Mouse (Mus musculus) spleen, adult 2 months (tissue): ENCODE measurements around the gene Hmgb3.

Experiments
- CTCF ChIP-seq: fragments of 200-500 bp; IDR thresholded peaks from 2 replicates; pipeline ENCODE4 v1.5.1; 2011; ENCODE audit warnings: mild to moderate bottlenecking, inconsistent platforms; ENCODE audit not compliant: insufficient read depth, insufficient read length, insufficient replicate concordance; ENCODE audit errors: extremely low read depth
- POLR2A ChIP-seq: fragments of 200-500 bp; IDR thresholded peaks from 2 replicates; pipeline ENCODE4 v1.6.1; 2011; ENCODE audit warnings: low read depth, low read length, inconsistent platforms

DNA sequence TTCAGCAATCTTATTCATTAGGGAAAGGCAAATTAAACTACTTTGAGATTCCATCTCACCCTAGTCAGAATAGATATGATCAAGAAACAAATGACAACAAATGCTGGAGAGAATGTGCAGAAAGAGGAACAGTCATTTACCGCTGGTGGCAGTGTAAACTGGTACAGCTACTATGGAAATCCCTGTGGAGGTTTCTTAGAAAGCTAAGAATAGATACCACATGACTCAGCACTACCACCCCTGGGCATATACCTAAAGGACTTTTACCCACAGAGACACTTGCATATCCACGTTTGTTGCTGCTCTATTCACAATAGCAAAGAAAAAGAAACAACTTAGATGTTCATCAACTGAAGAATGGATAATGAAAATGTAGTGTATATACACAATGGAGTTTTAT, 31.4 kb upstream of the Hmgb3 start:
- TF ChIP-seq POLR2A (no peak), CTCF (no peak)
